Mouse (Mus musculus) heart, postnatal 4 days (tissue): ENCODE measurements around the gene Stap2. TPM values are rescaled to one million over a fixed set of nuclear protein-coding genes. Genes with fewer than 3 reads are reported as not detected.

Experiments used
- DNase-seq: peaks from one replicate; pipeline ENCODE4 v3.0.0; 2021
- total RNA-seq, 2 experiments: library from RNA; stranded (reverse); gene quantifications; 2 replicates each; pipeline ENCODE4 v1.2.3; 2021

Gene Stap2
- total RNA-seq, 2 experiments from 2014 or later, result 13.3 to 15.2 TPM

DNA sequence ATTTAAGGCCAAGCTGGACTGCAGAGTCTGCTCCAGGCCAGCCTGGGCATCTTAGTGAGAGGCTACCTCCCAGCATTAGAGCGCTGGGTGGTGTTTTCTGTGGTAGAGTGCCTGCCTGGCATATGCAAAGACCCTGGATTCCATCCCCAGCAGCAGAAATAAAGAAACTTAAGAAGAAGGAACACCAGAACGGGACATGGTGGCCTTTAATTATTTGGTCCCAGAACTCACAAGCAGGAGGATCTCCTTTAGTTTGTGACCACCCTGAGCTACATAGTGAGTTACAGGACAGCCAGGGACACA lies 46.8 kb downstream of the Stap2 start:
- no peak for DNase-seq

DNA sequence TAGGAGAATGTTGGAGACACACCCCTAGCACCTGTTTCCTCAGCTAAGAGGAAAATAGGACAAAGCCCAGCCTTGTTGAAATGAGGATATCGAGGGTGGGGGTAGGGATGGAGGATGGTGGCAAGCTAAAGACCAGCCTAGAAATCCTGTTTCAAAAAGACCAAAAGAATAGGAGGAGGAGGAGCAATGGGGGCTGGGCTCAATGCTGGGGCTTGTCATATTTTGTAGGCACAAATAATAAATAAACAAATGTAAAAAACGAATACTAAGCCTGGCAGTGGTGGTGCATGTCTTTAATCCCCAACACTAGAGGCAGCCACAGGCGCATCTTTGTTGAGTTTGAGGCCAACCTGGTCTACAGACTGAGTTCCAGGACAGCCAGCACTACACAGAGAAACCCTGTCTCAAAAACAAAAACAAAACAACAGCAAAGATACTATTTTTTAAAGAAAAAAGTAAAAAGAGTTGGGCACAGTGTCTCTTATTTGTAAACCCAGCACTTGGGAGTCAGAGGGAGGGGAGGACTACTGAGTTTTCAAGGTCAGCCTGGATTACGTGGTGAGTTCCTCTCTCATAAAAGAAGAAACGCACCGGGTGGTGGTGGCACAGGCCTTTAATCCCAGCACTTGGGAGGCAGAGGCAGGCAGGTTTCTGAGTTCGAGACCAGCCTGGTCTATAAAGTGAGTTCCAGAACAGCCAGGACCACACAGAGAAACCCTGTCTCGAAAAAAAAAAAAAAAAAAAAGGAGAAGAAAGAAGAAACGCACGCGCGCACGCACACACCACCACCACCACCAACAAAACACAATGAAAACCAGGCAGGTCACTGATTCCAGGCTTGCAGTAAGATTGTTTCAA lies 47.4 kb downstream of the Stap2 start:
- no peak for DNase-seq

DNA sequence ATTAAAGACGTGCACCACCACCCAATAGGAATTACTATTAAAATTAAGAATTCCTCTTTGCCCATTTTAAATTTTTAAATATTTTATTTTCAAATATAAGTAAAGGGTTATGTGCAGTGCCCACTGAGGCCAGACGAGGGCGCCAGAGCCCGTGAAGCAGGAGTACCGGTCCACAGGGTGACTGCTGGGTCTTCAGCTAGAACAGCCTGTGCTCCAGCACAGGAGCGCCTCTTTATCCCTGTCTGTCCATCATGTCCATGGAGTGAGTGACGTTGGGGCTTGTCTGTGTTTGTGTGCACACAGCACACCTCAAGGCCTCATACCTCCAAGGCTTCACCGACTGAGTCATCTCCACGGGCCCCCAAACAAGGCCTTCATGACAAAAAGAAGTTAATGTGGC lies 48.2 kb downstream of the Stap2 start:
- peak; percentile 82 for DNase-seq

GRCm38 (mm10) chr17:55956591-55956990 lies 48.8 kb downstream of the Stap2 start:
- DNase-seq, result no peak

GRCm38 (mm10) chr17:55956129-55956528 lies 49.3 kb downstream of the Stap2 start:
- DNase-seq, result peak; percentile 53

DNA sequence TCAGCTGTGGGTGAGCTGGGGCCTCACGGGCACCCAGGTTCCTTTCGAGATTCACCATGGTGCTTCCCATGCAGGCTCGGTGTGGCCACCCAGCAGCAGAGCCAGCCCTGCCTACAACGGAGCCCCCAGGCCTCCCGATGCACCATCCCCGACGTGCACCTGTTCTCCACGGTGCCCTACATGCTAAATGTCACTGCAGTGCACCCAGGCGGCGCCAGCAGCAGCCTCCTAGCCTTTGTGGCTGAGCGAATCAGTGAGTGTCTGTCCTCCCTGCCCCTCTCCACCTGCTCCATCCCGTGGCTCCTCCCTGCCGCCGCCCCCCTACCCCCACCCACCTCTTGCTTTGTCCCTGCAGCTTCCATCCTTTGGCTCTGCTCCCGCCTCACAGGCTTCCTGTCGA lies 51.2 kb downstream of the Stap2 start:
- DNase-seq, result no peak

DNA sequence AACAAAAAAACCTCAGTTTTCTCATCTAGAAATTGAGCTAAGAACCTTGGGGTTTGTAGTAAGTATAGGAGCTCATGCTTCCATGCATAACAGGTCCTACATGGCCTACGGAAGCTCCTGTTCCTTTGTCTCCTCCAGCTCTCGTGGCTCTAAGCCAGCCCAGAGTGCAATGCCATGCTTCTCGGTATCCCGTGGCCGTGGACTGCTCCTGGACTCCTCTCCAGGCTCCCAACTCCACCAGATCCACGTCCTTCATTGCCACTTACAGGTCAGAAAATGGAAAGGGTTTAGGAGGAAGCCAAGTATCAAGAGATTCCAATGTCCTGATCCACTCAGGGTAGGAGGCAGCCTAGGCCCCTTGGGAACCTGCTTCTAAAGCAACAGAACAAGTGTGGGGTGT lies 51.6 kb downstream of the Stap2 start:
- DNase-seq, result no peak

- no peak for DNase-seq
Observed at GRCm38 (mm10) chr17:55952447-55953027, 52.8 kb downstream of the Stap2 start, which contains the start of gene Ebi3. Gene Ebi3 (plus strand): TSS chr17:55952640.

DNA sequence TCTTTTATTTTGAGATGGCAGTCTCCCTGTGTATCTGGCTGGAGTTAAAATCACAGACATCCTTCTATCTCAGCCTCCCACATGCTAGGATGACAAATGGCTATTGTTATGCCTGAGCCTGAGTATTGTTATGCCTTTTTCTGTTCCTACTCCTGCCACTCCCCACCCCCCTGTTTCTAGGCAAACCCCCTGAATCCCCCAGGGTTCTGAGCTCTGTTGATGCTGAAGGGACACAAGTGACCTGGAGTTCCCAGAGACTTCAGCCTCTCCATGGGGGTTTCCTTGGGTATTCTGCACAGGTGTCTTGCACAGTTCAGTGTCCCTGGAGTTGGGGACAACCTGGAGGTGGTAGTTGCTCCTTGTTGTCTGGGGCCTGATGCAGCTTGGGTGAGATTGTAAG lies 53.3 kb downstream of the Stap2 start:
- DNase-seq, result no peak

DNA sequence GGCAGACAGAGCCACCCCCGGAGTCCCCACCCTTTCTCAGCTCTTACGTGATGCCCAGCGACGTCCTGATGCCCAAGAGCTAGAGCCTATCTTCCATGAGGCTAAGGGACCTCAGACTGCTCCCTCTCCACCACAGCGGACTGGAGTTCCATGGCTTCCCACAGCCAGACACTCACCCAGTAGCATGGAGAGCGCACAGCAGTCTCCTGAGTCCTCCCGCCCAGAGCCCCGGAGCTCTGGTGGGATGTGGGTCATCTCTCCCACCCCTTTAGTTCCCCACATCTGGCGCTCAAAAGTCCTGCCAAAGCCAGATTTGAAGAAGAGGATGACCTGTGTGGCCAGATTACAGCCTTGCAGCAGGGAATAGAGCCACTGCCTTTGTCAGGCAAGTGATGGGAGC lies 54.8 kb downstream of the Stap2 start:
- DNase-seq, result no peak

- no peak for DNase-seq
Observed at GRCm38 (mm10) chr17:55949400-55949799, 56.0 kb downstream of the Stap2 start, which contains the start of gene Zfp119b. Gene Zfp119b (minus strand): TSS chr17:55949500.

DNA sequence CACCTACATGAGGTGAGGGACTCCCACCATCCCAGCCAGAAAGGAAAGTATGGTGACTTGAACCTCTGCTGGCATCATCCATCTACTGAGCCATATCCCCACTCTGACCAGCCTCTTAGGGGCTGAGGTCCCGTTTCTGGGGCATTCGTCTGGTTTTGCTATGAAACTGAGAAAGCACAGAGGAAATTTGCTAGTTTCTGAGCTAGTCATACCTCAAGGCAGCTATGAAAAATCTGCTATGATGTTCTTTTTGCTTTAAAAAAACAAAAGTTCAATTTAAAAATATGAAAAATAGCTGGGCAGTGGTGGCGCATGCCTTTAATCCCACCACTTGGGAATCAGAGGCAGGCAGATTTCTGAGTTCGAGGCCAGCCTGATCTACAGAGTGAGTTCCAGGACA lies 56.7 kb downstream of the Stap2 start:
- DNase-seq, result no peak

Other genes starting within 250 kb of the Stap2 start
- gene Zfp119a, start 126.7 kb downstream of the Stap2 start, total RNA-seq, result 1 to 10 TPM; 5.8 TPM
- 1 to 10 TPM; 5.1 to 5.6 TPM for gene Zfp959, start 113.5 kb downstream of the Stap2 start, total RNA-seq
- gene Zfp119b, start 56.1 kb downstream of the Stap2 start, total RNA-seq, result 1 to 10 TPM; 3.3 to 4.0 TPM
- gene Ebi3, start 52.9 kb downstream of the Stap2 start, total RNA-seq, result under 1 TPM; 0.61 to 0.71 TPM
- gene Yju2, start 46.5 kb downstream of the Stap2 start, total RNA-seq, result 10 to 100 TPM; 14.8 to 14.9 TPM
- gene Shd, start 35.1 kb downstream of the Stap2 start, total RNA-seq, result 1 to 10 TPM; 3.7 to 4.6 TPM
- 1 to 10 TPM in 1 of 2 experiments, under 1 TPM in 1; 0.34 to 1.5 TPM for gene Fsd1, start 19.1 kb downstream of the Stap2 start, total RNA-seq
- gene Mpnd, start 127 bp upstream of the Stap2 start, total RNA-seq, result 10 to 100 TPM; 42.7 to 44.7 TPM
- gene Sh3gl1, start 31.1 kb upstream of the Stap2 start, total RNA-seq, result 10 to 100 TPM; 37.8 to 38.5 TPM
- 10 to 100 TPM; 13.3 to 14.8 TPM for gene Chaf1a, start 34.9 kb upstream of the Stap2 start, total RNA-seq
- gene Ubxn6, start 69.4 kb upstream of the Stap2 start, total RNA-seq, result 10 to 100 TPM; 50.8 to 57.5 TPM
- gene Hdgfl2, start 74.0 kb upstream of the Stap2 start, total RNA-seq, result 10 to 100 TPM; 52.8 to 55.9 TPM
- gene Plin4, start 104.2 kb upstream of the Stap2 start, total RNA-seq, result 10 to 100 TPM; 71.5 to 79.8 TPM
- gene Plin5, start 112.0 kb upstream of the Stap2 start, total RNA-seq, result 10 to 100 TPM; 61.6 to 67.6 TPM
- gene Lrg1, start 116.4 kb upstream of the Stap2 start, total RNA-seq, result 1 to 10 TPM; 5.2 TPM
- gene Sema6b, start 134.8 kb upstream of the Stap2 start, total RNA-seq, result 1 to 10 TPM; 6.3 to 7.2 TPM
- gene Tnfaip8l1, start 156.9 kb upstream of the Stap2 start, total RNA-seq, result 1 to 10 TPM; 5.9 to 6.0 TPM
- 10 to 100 TPM; 43.4 to 48.8 TPM for gene Mydgf, start 178.3 kb upstream of the Stap2 start, total RNA-seq
- gene Dpp9, start 213.3 kb upstream of the Stap2 start, total RNA-seq, result 10 to 100 TPM; 29.1 to 31.2 TPM